Mouse (Mus musculus): ENCODE data around the gene Kcp. TPM values are rescaled to one million over a fixed set of nuclear protein-coding genes. Genes with fewer than 3 reads are reported as not detected.

Gene Kcp
- polyA plus RNA-seq, 1 experiment: 10.1 TPM

DNA sequence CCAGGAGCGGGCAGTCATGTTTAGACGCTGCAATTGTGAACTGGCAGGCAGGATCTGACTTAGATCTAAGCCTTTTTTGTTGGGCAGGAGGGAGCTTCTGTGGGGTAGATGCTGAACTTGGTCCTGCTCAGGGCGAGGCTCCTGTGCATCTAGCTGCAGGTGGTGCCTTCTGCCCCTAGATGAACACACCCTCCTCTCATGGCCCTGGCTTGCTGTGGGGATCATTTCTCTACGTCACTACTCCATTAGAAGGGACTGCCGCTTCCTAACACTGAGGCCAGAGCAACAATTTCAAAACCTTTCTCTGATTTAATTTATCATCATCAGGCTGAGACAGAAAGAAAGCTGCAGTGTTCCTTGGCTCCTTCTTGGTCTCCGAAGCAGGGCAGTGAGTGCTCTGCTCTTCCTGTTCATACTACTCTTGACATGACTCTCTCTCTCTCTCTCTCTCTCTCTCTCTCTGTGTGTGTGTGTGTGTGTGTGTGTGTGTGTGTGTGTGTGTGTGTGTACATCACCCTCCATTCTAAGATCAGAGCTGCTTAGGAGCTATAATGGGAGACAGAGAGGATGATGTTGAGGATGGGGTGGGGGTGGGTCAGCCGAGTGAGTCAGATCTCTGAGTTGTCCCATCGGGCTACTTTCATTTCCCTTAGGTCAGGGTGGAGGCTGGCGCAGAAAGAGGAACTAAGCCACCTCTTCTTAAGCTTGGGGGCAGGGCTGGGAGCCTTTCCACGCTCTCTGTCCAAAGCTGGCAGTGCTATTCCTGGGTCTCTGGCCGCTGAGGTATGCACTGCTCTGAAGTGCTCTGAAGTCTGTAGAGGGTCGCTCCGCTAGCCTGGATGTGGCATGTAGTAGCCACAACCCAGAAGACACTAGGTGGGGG, 21.1 kb upstream of the Kcp start:
- TF ChIP-seq CTCF (IDR thresholded peaks at IDR 0.05; ENCODE audit: extremely low read depth, insufficient read depth, insufficient read length, insufficient replicate concordance): no peak
- peak; percentile 6; the same call in 1 of the 2 replicates for TF ChIP-seq POLR2A (IDR thresholded peaks at IDR 0.05; ENCODE audit: low read depth, low read length)
- H3K4me3 ChIP-seq (ENCODE audit: extremely low read depth, insufficient read depth, insufficient read length): peak overlapping the region; percentile 69
- DNase-seq (ENCODE audit: low read depth in 1 of 2, low spot score in 2 of 2): peak; percentile 59 to 70

DNA sequence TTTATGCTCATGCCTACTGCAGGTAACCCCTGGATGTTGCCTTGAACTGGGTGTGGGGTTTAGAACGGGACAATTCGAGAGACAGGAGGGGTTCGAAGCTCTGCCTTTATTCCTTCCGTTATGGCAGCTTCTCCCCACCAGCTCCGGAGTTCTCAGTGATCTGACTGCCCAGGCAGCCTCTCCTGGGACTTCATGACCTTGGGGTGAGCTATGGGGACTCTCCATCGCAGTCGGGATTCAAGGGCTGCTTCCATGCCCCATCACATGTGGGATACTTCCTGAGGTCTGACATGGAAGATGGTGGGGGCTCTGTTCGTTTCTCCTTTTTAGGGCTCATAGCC, 20.4 kb upstream of the Kcp start:
- peaks cover 13% of the 10 kb centered on the region for H3K36me3 ChIP-seq (ENCODE audit: control insufficient read depth, insufficient read depth, low read length)
- WGBS: 9% methylated on average over 8 of the region's 8 CpGs
- peak overlapping the region; percentile 95 for H3K27ac ChIP-seq (ENCODE audit: insufficient read depth, low read length)
- no peak for DNase-seq (ENCODE audit: low read depth in 1 of 2, low spot score in 2 of 2)
- H3K4me1 ChIP-seq (ENCODE audit: control insufficient read depth, insufficient read depth, insufficient read length): peaks cover 21% of the 10 kb centered on the region; the same call in 1 of the 2 replicates
- TF ChIP-seq POLR2A (IDR thresholded peaks at IDR 0.05; ENCODE audit: low read depth, low read length): no peak
- TF ChIP-seq CTCF (IDR thresholded peaks at IDR 0.05; ENCODE audit: extremely low read depth, insufficient read depth, insufficient read length, insufficient replicate concordance): no peak
- H3K27me3 ChIP-seq (ENCODE audit: control insufficient read depth, insufficient read depth, low read length): no peaks in the 10 kb centered on the region; the same call in 1 of the 2 replicates
- H3K4me3 ChIP-seq (ENCODE audit: extremely low read depth, insufficient read depth, insufficient read length): peak overlapping the region; percentile 69

More for the DNA sequence above, 21.1 kb upstream of the Kcp start:
- 8% methylated on average over 13 of the region's 13 CpGs for whole genome bisulfite sequencing
- Histone ChIP-seq H3K36me3 (ENCODE audit: control insufficient read depth, insufficient read depth, low read length) (peaks cover 18% of the 10 kb centered on the region), H3K27me3 (ENCODE audit: control insufficient read depth, insufficient read depth, low read length) (no peaks in the 10 kb centered on the region; the same call in 1 of the 2 replicates), H3K4me1 (ENCODE audit: control insufficient read depth, insufficient read depth, insufficient read length) (peaks cover 19% of the 10 kb centered on the region; the same call in 1 of the 2 replicates), H3K27ac (ENCODE audit: insufficient read depth, low read length) (peak overlapping the region; percentile 95)

DNA sequence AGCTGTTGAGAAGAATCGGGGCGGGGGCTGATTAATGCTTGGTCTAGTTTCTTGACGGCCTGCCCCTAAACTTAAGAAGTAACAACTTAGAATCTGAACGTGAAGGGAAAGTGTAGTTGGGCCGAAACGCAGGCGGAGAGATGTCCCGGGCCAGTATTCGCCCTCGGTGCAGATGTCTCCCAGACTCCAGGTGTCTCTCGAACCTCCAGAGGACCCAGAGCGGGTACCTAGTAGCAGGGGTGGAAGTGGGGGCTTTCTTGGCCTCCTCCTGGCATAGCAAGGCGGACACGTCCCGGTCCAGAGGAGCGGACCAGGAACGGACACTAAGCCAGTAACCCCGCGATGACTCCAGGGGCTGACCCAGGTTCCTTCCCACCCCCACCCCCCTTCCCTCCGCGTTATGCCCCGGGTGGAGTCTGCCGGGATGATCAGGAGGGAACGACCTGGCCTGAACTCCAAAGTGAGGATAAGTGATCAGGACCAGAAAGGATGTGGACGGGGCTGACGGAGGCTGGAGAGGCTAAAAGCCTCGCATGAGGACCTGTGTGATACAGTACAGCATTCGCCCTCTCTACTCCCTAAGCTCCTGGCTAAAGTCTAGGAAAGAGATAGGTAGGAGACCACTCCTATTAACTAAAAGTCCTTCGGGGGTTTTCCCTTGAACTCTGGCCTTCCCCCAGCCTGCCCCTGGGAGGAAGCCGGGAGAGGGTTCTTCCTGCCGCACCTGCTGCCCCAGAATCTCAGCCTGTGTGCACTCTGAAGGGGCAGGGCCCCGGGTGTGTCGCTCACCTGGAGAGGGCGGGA, 19.8 kb upstream of the Kcp start:
- peaks cover 13% of the 10 kb centered on the region for H3K36me3 ChIP-seq (ENCODE audit: control insufficient read depth, insufficient read depth, low read length)
- H3K27me3 ChIP-seq (ENCODE audit: control insufficient read depth, insufficient read depth, low read length): no peaks in the 10 kb centered on the region; the same call in 1 of the 2 replicates
- peak overlapping the region; percentile 69 for H3K4me3 ChIP-seq (ENCODE audit: extremely low read depth, insufficient read depth, insufficient read length)
- DNase-seq (ENCODE audit: low read depth in 1 of 2, low spot score in 2 of 2): peak in 1 of 2 experiments; percentile 58
- TF ChIP-seq CTCF (IDR thresholded peaks at IDR 0.05; ENCODE audit: extremely low read depth, insufficient read depth, insufficient read length, insufficient replicate concordance): no peak
- no peak for TF ChIP-seq POLR2A (IDR thresholded peaks at IDR 0.05; ENCODE audit: low read depth, low read length)
- H3K4me1 ChIP-seq (ENCODE audit: control insufficient read depth, insufficient read depth, insufficient read length): peaks cover 24% of the 10 kb centered on the region; the same call in 1 of the 2 replicates
- H3K27ac ChIP-seq (ENCODE audit: insufficient read depth, low read length): peak overlapping the region; percentile 95
- 7% methylated on average over 34 of the region's 34 CpGs for WGBS

DNA sequence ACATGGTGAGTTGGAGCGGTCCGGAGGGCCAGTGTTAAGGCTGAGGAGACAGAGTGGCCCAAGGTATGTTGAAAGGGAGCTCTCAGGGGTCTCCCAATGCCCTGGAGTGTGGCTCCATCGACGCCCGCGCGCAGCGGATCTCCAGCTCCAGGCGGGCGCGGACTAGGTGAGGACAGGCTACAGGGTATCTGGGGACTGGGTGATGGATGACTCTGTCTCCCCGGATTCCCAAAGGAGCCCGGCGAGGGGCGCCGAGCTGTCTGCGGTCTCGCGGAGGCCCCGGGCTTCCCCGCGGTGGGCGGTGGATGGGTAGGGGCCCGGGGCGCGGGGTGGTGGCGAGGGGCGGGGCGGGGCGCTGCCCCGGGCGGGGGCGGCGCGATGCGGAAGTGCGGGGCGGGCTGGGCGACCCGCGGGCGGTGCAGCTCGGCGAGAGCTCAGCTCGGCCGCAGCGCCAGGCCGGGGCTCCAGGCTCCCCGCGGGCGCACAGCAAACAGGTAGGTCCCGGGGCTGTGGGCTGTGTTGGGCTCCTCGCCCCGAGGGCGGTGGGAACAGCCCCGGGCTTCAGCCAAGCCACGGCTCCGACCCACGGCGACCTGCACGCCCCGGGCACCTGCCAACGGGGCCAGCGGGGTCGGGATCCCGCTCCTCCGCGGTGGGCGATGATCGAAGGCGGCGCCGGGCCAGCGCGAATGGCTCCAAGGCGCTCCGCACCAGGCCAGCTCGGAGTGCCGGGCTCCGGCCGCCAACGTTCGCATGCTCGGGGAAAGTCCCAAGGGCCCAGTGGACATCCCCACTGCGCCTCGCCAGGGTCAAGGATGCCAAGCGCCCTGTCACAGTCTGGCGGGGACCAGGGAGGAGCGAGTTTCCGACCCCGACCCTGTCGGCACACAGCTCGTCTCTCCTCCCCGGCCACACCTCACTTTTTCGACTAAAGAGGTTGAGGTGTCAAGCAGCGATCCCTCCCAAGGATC, 18.8 kb upstream of the Kcp start, which contains the start of gene Irf5:
Gene Irf5 (plus strand): TSS at position 345 of the 971 bp plus-strand sequence.
- Histone ChIP-seq H3K4me3 (ENCODE audit: extremely low read depth, insufficient read depth, insufficient read length) (peak within 1 kb of the TSS; percentile 69), H3K27ac (ENCODE audit: insufficient read depth, low read length) (peak within 1 kb of the TSS; percentile 95), H3K4me1 (ENCODE audit: control insufficient read depth, insufficient read depth, insufficient read length) (peaks cover 24% of the 10 kb centered on the region; the same call in 1 of the 2 replicates), H3K27me3 (ENCODE audit: control insufficient read depth, insufficient read depth, low read length) (no peaks in the 10 kb centered on the region; the same call in 1 of the 2 replicates), H3K36me3 (ENCODE audit: control insufficient read depth, insufficient read depth, low read length) (peaks cover 8% of the 10 kb centered on the region)
- no peak for TF ChIP-seq CTCF (IDR thresholded peaks at IDR 0.05; ENCODE audit: extremely low read depth, insufficient read depth, insufficient read length, insufficient replicate concordance)
- peak; percentile 83 for TF ChIP-seq POLR2A (IDR thresholded peaks at IDR 0.05; ENCODE audit: low read depth, low read length)
- 1% methylated on average over 85 of the region's 96 CpGs for WGBS
- peak in 1 of 2 experiments; percentile 70 for DNase-seq (ENCODE audit: low read depth in 1 of 2, low spot score in 2 of 2)

DNA sequence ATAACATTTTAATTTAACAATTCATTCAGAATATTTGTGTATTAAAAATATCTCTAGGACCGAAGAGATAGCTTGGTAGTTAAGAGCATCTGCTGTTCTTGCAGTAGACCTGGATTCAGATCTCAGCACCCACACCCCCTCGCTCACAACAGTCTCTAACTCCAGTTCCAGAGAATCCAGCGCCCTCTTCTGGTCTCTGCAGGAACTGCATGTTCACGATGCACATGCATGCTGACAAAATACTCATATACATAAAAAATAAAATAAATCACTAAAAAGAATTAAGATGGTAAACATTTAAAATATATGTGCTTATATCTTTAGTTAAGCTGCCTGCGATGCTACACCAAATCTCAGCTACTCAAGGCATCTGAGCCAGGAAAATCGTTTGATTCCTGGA, 17.5 kb upstream of the Kcp start:
- H3K4me3 ChIP-seq (ENCODE audit: extremely low read depth, insufficient read depth, insufficient read length): no peak overlapping the region
- DNase-seq (ENCODE audit: low read depth in 1 of 2, low spot score in 2 of 2): peak in 1 of 2 experiments; percentile 25
- H3K27ac ChIP-seq (ENCODE audit: insufficient read depth, low read length): no peak overlapping the region
- no peaks in the 10 kb centered on the region; the same call in 1 of the 2 replicates for H3K27me3 ChIP-seq (ENCODE audit: control insufficient read depth, insufficient read depth, low read length)
- TF ChIP-seq CTCF (IDR thresholded peaks at IDR 0.05; ENCODE audit: extremely low read depth, insufficient read depth, insufficient read length, insufficient replicate concordance) (peak; percentile 36; the same call in 1 of the 2 replicates), POLR2A (IDR thresholded peaks at IDR 0.05; ENCODE audit: low read depth, low read length) (no peak)
- H3K4me1 ChIP-seq (ENCODE audit: control insufficient read depth, insufficient read depth, insufficient read length): peaks cover 13% of the 10 kb centered on the region; the same call in 1 of the 2 replicates
- H3K36me3 ChIP-seq (ENCODE audit: control insufficient read depth, insufficient read depth, low read length): no peaks in the 10 kb centered on the region
- 84% methylated on average over 6 of the region's 6 CpGs for WGBS
